ENCODE assay signal across 13 mouse cellular contexts in genomic region chr15:99671783-99672182, GRCm38 (mm10). TPM values are rescaled to one million over a fixed set of nuclear protein-coding genes. Genes with fewer than 3 reads are reported as not detected.
DNase-seq lines count a peak whose midpoint lies in the region; ATAC-seq lines count a peak whose summit lies in the region.
"Had no signal": no experiment of that assay in that cellular context is flagged by ENCODE, and none has a peak within 500 bp of the region (broad histone marks: within the 10 kb centered on the region; RNA-seq: fewer than 3 reads in every experiment).

No protein-coding gene starts in this region.

- ATAC-seq in neural tube, embryonic 11.5 days (ENCODE audit: insufficient read depth, low FRiP score, low TSS enrichment) = no peak
- no peak for ATAC-seq in hindbrain, embryonic 16.5 days
- ATAC-seq in neural tube, embryonic 13.5 days (ENCODE audit: low read depth) = no peak
- ATAC-seq: inflammation-experienced regulatory T-cells, adult 6 months had no signal

- peak; percentile 45 to 54 for DNase-seq in cerebellum, adult 18-20 months
- no peak for DNase-seq in cerebellum, adult 11 months
- no peak for DNase-seq in neural tube, embryonic 11.5 days (ENCODE audit: low spot score)
- DNase-seq in neural tube, embryonic 10.5 days (ENCODE audit: extremely low spot score, low spot score) = no peak
- DNase-seq in spleen, postnatal 4 days (ENCODE audit: low spot score in 2 of 2) = no peak
- DNase-seq in retina, postnatal 1 day = no peak
- DNase-seq: adrenal gland, postnatal 36 days; cerebellum, adult 9-10 months; kidney, postnatal 10 days; lung, postnatal 14 days had no signal

- H3K4me2 ChIP-seq in neural tube, embryonic 11.5 days (ENCODE audit: low read depth) = peak overlapping the region; percentile 95
- peak overlapping the region; percentile 80 for H3K4me2 ChIP-seq in hindbrain, embryonic 16.5 days (ENCODE audit: low read length)
- H3K4me2 ChIP-seq in neural tube, embryonic 13.5 days = peak overlapping the region; percentile 77

- H3K9ac ChIP-seq in neural tube, embryonic 11.5 days (ENCODE audit: low read length) = no peak overlapping the region; the same call in 1 of the 2 replicates
- H3K9ac ChIP-seq in hindbrain, embryonic 16.5 days (ENCODE audit: low read depth, low read length) = peak overlapping the region; percentile 97
- H3K9ac ChIP-seq in neural tube, embryonic 13.5 days = peak overlapping the region; percentile 97

- peak overlapping the region; percentile 72; the same call in 1 of the 2 replicates for H3K4me3 ChIP-seq in neural tube, embryonic 11.5 days (ENCODE audit: low read depth, low read length)
- H3K4me3 ChIP-seq in hindbrain, embryonic 16.5 days (ENCODE audit: low read length) = peak overlapping the region; percentile 77
- peak overlapping the region; percentile 78 for H3K4me3 ChIP-seq in neural tube, embryonic 13.5 days

- H3K36me3 ChIP-seq in neural tube, embryonic 11.5 days (ENCODE audit: control insufficient read depth, insufficient read depth, low read length) = no peaks in the 10 kb centered on the region
- no peaks in the 10 kb centered on the region for H3K36me3 ChIP-seq in hindbrain, embryonic 16.5 days (ENCODE audit: control insufficient read depth, insufficient read depth, low read length)
- H3K36me3 ChIP-seq in neural tube, embryonic 13.5 days = peaks cover 16% of the 10 kb centered on the region; the same call in 1 of the 2 replicates

- H3K9me3 ChIP-seq in neural tube, embryonic 11.5 days (ENCODE audit: control insufficient read depth, low read length) = no peaks in the 10 kb centered on the region
- no peaks in the 10 kb centered on the region for H3K9me3 ChIP-seq in hindbrain, embryonic 16.5 days (ENCODE audit: control insufficient read depth, low read length)
- H3K9me3 ChIP-seq in neural tube, embryonic 13.5 days = no peaks in the 10 kb centered on the region

- H3K4me1 ChIP-seq in neural tube, embryonic 11.5 days (ENCODE audit: control insufficient read depth, insufficient read depth, low read length) = no peaks in the 10 kb centered on the region
- H3K4me1 ChIP-seq in hindbrain, embryonic 16.5 days (ENCODE audit: control insufficient read depth, insufficient read depth, low read depth, low read length) = peaks cover 54% of the 10 kb centered on the region
- H3K4me1 ChIP-seq in neural tube, embryonic 13.5 days (replicated peaks) = peaks cover 79% of the 10 kb centered on the region

- 80% methylated on average over 14 of the region's 14 CpGs for WGBS in neural tube, embryonic 11.5 days
- WGBS in hindbrain, embryonic 16.5 days = 69% methylated on average over 14 of the region's 14 CpGs
- WGBS in neural tube, embryonic 13.5 days = 68% methylated on average over 14 of the region's 14 CpGs

- no peak overlapping the region for H3K27ac ChIP-seq in neural tube, embryonic 11.5 days (ENCODE audit: low read depth, low read length)
- H3K27ac ChIP-seq in hindbrain, embryonic 16.5 days (ENCODE audit: low read depth, low read length) = no peak overlapping the region; the same call in 1 of the 2 replicates
- H3K27ac ChIP-seq in neural tube, embryonic 13.5 days (replicated peaks) = peak overlapping the region; percentile 97; the same call in 1 of the 2 replicates

- peaks cover 18% of the 10 kb centered on the region for H3K27me3 ChIP-seq in neural tube, embryonic 11.5 days (ENCODE audit: control insufficient read depth, insufficient read depth, low read length)
- no peaks in the 10 kb centered on the region for H3K27me3 ChIP-seq in hindbrain, embryonic 16.5 days (replicated peaks; ENCODE audit: control insufficient read depth, insufficient read depth, low read length)
- H3K27me3 ChIP-seq in neural tube, embryonic 13.5 days = peaks cover 8% of the 10 kb centered on the region; the same call in 1 of the 2 replicates

RNA-seq across cellular contexts. Expression of gene Asic1, which starts 1.6 kb away (rescaled TPM):
- 15.1 and 17.0 TPM in 2 replicates for polyA plus RNA-seq in neural tube, embryonic 11.5 days (2014; fragmentation: Nextera tagmentation; extraction: Ambion mirVana)
- 45.1 and 59.4 TPM in 2 replicates for polyA plus RNA-seq in hindbrain, embryonic 16.5 days (2015; fragmentation: Nextera tagmentation; extraction: Ambion mirVana)
- polyA plus RNA-seq in neural tube, embryonic 13.5 days (2015; fragmentation: Nextera tagmentation; extraction: Ambion mirVana) = 76.0 and 77.8 TPM in 2 replicates

RNA-seq across cellular contexts. Expression of gene Racgap1, which starts 20.3 kb away (rescaled TPM):
- polyA plus RNA-seq in neural tube, embryonic 11.5 days (2014; fragmentation: Nextera tagmentation; extraction: Ambion mirVana) = 175 and 185 TPM in 2 replicates
- 56.7 and 64.6 TPM in 2 replicates for polyA plus RNA-seq in hindbrain, embryonic 16.5 days (2015; fragmentation: Nextera tagmentation; extraction: Ambion mirVana)
- polyA plus RNA-seq in neural tube, embryonic 13.5 days (2015; fragmentation: Nextera tagmentation; extraction: Ambion mirVana) = 130 and 133 TPM in 2 replicates

RNA-seq across cellular contexts. Expression of gene Smarcd1, which starts 30.1 kb away (rescaled TPM):
- 117 and 135 TPM in 2 replicates for polyA plus RNA-seq in neural tube, embryonic 11.5 days (2014; fragmentation: Nextera tagmentation; extraction: Ambion mirVana)
- polyA plus RNA-seq in hindbrain, embryonic 16.5 days (2015; fragmentation: Nextera tagmentation; extraction: Ambion mirVana) = 71.7 and 86.2 TPM in 2 replicates
- polyA plus RNA-seq in neural tube, embryonic 13.5 days (2015; fragmentation: Nextera tagmentation; extraction: Ambion mirVana) = 117 and 134 TPM in 2 replicates

RNA-seq across cellular contexts. Expression of gene Gm17349, which starts 33.5 kb away (rescaled TPM):
- not detected in 2 replicates for polyA plus RNA-seq in neural tube, embryonic 11.5 days (2014; fragmentation: Nextera tagmentation; extraction: Ambion mirVana)
- polyA plus RNA-seq in hindbrain, embryonic 16.5 days (2015; fragmentation: Nextera tagmentation; extraction: Ambion mirVana) = not detected in 2 replicates
- polyA plus RNA-seq in neural tube, embryonic 13.5 days (2015; fragmentation: Nextera tagmentation; extraction: Ambion mirVana) = not detected in 2 replicates
- polyA plus RNA-seq: inflammation-experienced regulatory T-cells, adult 6 months had no signal

RNA-seq across cellular contexts. Expression of gene Gpd1, which starts 45.5 kb away (rescaled TPM):
- 0.32 and 0.33 TPM in 2 replicates for polyA plus RNA-seq in neural tube, embryonic 11.5 days (2014; fragmentation: Nextera tagmentation; extraction: Ambion mirVana)
- polyA plus RNA-seq in hindbrain, embryonic 16.5 days (2015; fragmentation: Nextera tagmentation; extraction: Ambion mirVana) = 3.1 and 4.6 TPM in 2 replicates
- polyA plus RNA-seq in neural tube, embryonic 13.5 days (2015; fragmentation: Nextera tagmentation; extraction: Ambion mirVana) = 1.6 and 1.8 TPM in 2 replicates

Comparison
In these comparisons a context has a peak if more than half of its experiments do, and no peak if none do; other contexts are left out.
1. DNase-seq: peak in cerebellum, adult 18-20 months (2 of 2); none in cerebellum, adult 11 months (single experiment), neural tube, embryonic 11.5 days (single experiment), neural tube, embryonic 10.5 days (single experiment), spleen, postnatal 4 days (0 of 2) and retina, postnatal 1 day (single experiment).
2. Peak in every context shown above with its lines, with median percentiles within 50 percentile points of each other: H3K4me2 ChIP-seq and H3K4me3 ChIP-seq.